Mouse (Mus musculus) cerebellum, postnatal 10 days (tissue): Measurements from ENCODE around the gene Jarid2.

ENCODE experiments used
- DNase-seq, 2 experiments: peaks; one replicate each; pipeline ENCODE4 v3.0.0; 2021; ENCODE audit warnings: mixed read lengths in 2 of 2

Gene Jarid2

GRCm38 (mm10) chr13:44851426-44851825 is 122.2 kb downstream of the Jarid2 start:
- no peak for DNase-seq

- no peak for DNase-seq
Measured at GRCm38 (mm10) chr13:44852024-44852423, 122.8 kb downstream of the Jarid2 start.

- DNase-seq: no peak
Measured at GRCm38 (mm10) chr13:44865566-44865965, 136.3 kb downstream of the Jarid2 start.

- DNase-seq: peak; percentile 71 to 76
Measured at GRCm38 (mm10) chr13:44868037-44868650, 138.9 kb downstream of the Jarid2 start.

GRCm38 (mm10) chr13:44869418-44870119 is 140.3 kb downstream of the Jarid2 start:
- DNase-seq: peak; percentile 98 to 100

- DNase-seq: no peak
Measured at GRCm38 (mm10) chr13:44876799-44877198, 147.5 kb downstream of the Jarid2 start.

- no peak for DNase-seq
Measured at GRCm38 (mm10) chr13:44881001-44881400, 151.7 kb downstream of the Jarid2 start.

- DNase-seq: peak in 1 of 2 experiments; percentile 54
Measured at GRCm38 (mm10) chr13:44886221-44886620, 156.9 kb downstream of the Jarid2 start.

- no peak for DNase-seq
Measured at GRCm38 (mm10) chr13:44890612-44891011, 161.3 kb downstream of the Jarid2 start.

- DNase-seq: no peak
Measured at GRCm38 (mm10) chr13:44891813-44892730, 162.8 kb downstream of the Jarid2 start.

- DNase-seq: no peak
Measured at GRCm38 (mm10) chr13:44896211-44896610, 166.9 kb downstream of the Jarid2 start.

- DNase-seq: peak in 1 of 2 experiments; percentile 48
Measured at GRCm38 (mm10) chr13:44902299-44902698, 173.0 kb downstream of the Jarid2 start.

- DNase-seq: no peak
Measured at GRCm38 (mm10) chr13:44903416-44903815, 174.1 kb downstream of the Jarid2 start.

- DNase-seq: no peak
Measured at GRCm38 (mm10) chr13:44904271-44904670, 175.0 kb downstream of the Jarid2 start.

- DNase-seq: peak in 1 of 2 experiments; percentile 26
Measured at GRCm38 (mm10) chr13:44906141-44906540, 176.9 kb downstream of the Jarid2 start.

GRCm38 (mm10) chr13:44907702-44908101 is 178.4 kb downstream of the Jarid2 start:
- peak; percentile 98 for DNase-seq

GRCm38 (mm10) chr13:44908790-44909189 is 179.5 kb downstream of the Jarid2 start:
- DNase-seq: no peak

- DNase-seq: peak; percentile 70 to 80
Measured at GRCm38 (mm10) chr13:44912851-44913250, 183.6 kb downstream of the Jarid2 start.

- peak; percentile 47 to 53 for DNase-seq
Measured at GRCm38 (mm10) chr13:44913560-44913959, 184.3 kb downstream of the Jarid2 start.

- no peak for DNase-seq
Measured at GRCm38 (mm10) chr13:44915382-44915781, 186.1 kb downstream of the Jarid2 start.

- peak; percentile 43 to 48 for DNase-seq
Measured at GRCm38 (mm10) chr13:44915945-44916344, 186.7 kb downstream of the Jarid2 start.

GRCm38 (mm10) chr13:44917202-44917601 is 187.9 kb downstream of the Jarid2 start:
- DNase-seq: no peak

GRCm38 (mm10) chr13:44918269-44918668 is 189.0 kb downstream of the Jarid2 start:
- DNase-seq: peak; percentile 48 to 65
